Mouse (Mus musculus): ENCODE data around the gene Ccdc47. TPM values are rescaled to one million over a fixed set of nuclear protein-coding genes. Genes with fewer than 3 reads are reported as not detected.

Ccdc47 gene
- polyA plus RNA-seq, 1 experiment from 2014 or later: 73.3 TPM

DNA sequence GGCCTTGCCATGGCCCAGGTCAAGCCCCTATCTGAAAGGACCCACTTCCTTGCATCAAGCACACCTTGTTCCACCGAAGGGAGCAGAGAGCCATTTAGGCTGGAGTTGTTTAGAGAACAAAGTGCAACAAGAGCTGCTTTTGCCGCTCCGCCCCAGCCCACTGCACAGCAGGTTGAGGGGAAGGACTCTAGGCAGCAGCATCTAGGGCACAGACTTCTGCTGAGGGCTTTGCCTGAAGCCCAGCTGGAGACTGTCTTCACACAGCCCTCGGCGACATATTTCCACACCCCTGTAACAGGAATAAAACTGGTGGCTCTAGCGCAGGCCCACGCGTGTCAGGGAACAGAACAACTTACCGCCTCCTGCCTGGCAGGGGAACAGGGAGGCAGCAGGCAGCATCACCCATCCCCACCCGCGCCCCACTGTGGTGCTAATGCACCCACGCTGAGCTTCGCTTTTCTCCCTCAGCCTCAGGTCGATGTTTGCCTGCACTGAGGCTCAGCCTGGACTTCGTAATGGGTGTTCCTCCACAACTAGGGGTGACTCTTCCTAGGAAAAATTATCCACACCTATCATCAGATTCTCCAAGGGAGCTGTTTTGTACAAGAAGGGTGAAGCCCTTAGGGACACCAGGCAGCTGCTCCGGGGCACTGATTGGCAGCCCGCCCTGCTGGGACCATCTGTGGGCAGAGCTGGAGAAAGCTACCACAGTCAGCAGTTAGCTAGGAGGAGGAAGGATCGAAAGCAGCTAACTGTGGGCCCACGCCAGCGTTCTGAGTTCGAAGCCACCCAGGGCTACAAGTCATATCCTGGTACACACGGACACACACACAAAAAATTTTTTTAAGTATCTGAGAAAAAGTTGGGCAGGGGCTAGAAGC, 55.1 kb downstream of the Ccdc47 start, which contains the start of the genes Gm10840 and Limd2:
Gm10840 (plus strand) TSS at position 10 of the 881 bp plus-strand sequence.
Limd2 (minus strand) TSS at position 20 of the 881 bp plus-strand sequence.
- ATAC-seq (replicated peaks; ENCODE audit: low FRiP score) (peak; percentile 5; the same call in 1 of the 2 replicates), DNase-seq (ENCODE audit: low spot score) (no peak)
- peak within 1 kb of the TSS; percentile 72 for H3K9ac ChIP-seq (ENCODE audit: low read depth, low read length)
- peaks cover 21% of the 10 kb centered on the region for H3K4me1 ChIP-seq (replicated peaks; ENCODE audit: control insufficient read depth, insufficient read depth, low read length)
- peaks cover 14% of the 10 kb centered on the region for H3K36me3 ChIP-seq (ENCODE audit: control insufficient read depth, insufficient read depth, low read length)
- WGBS: 41% methylated on average over 22 of the region's 22 CpGs
- peak within 1 kb of the TSS; percentile 91 for H3K4me2 ChIP-seq
- no peaks in the 10 kb centered on the region for H3K9me3 ChIP-seq (ENCODE audit: control insufficient read depth, low read length)
- no peaks in the 10 kb centered on the region for H3K27me3 ChIP-seq (replicated peaks; ENCODE audit: control insufficient read depth, insufficient read depth, low read length)
- H3K4me3 ChIP-seq (ENCODE audit: low read depth, low read length): peak within 1 kb of the TSS; percentile 68
- peak within 1 kb of the TSS; percentile 83 for H3K27ac ChIP-seq (ENCODE audit: low read depth, low read length)

DNA sequence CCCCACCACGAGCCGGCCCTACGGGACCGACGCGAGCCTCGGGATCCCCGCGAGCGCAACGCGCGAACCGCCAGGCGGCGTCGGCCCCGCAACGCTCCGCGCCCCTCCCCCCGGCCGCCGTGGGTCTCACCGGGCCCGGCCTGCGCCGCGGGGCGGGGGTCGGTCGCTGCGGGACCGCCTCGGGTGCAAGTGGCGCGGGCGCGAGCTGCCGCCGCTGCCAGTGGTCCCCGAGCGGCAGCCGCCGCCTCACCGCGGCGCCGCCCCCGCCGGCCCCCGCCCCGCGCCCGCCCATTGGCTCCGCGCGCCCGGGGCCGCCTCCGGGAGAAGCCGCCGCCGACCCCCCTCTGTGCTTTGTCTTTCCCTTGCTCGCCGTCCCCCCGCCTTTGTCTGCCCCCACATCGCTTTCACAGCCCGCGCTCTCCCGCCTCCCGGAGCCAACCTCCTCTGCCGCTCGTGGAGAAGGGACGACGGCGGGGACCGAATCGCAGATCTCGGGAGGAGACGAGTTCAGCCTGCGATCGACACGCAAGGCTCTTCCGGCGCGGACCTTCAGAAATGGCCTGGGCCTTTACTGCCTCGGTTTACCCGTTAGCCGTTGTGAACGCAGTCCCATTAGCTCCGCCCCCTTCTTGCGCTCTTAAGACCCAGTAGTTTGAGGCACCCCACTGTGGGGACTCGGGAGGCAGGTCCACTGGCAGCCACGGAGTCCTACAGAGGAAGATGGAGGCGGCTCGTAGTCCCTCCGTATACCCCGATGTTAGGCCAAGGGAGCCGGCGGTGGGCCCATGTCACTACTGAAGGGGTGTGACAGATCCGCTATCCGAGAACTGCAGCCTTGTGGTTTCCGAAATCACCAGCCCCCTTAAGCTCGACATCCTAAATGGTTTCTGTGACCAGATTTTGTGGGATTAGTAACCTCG, 56.0 kb downstream of the Ccdc47 start:
- under 1% methylated on average over 79 of the region's 106 CpGs for WGBS
- peak overlapping the region; percentile 68 for H3K4me3 ChIP-seq (ENCODE audit: low read depth, low read length)
- H3K36me3 ChIP-seq (ENCODE audit: control insufficient read depth, insufficient read depth, low read length): peaks cover 14% of the 10 kb centered on the region
- H3K27ac ChIP-seq (ENCODE audit: low read depth, low read length): peak overlapping the region; percentile 83
- peaks cover 24% of the 10 kb centered on the region for H3K4me1 ChIP-seq (replicated peaks; ENCODE audit: control insufficient read depth, insufficient read depth, low read length)
- ATAC-seq (replicated peaks; ENCODE audit: low FRiP score): peak; percentile 69
- DNase-seq (ENCODE audit: low spot score): peak; percentile 80
- H3K9me3 ChIP-seq (ENCODE audit: control insufficient read depth, low read length): no peaks in the 10 kb centered on the region
- H3K27me3 ChIP-seq (replicated peaks; ENCODE audit: control insufficient read depth, insufficient read depth, low read length): no peaks in the 10 kb centered on the region
- peak overlapping the region; percentile 91 for H3K4me2 ChIP-seq
- peak overlapping the region; percentile 72 for H3K9ac ChIP-seq (ENCODE audit: low read depth, low read length)

DNA sequence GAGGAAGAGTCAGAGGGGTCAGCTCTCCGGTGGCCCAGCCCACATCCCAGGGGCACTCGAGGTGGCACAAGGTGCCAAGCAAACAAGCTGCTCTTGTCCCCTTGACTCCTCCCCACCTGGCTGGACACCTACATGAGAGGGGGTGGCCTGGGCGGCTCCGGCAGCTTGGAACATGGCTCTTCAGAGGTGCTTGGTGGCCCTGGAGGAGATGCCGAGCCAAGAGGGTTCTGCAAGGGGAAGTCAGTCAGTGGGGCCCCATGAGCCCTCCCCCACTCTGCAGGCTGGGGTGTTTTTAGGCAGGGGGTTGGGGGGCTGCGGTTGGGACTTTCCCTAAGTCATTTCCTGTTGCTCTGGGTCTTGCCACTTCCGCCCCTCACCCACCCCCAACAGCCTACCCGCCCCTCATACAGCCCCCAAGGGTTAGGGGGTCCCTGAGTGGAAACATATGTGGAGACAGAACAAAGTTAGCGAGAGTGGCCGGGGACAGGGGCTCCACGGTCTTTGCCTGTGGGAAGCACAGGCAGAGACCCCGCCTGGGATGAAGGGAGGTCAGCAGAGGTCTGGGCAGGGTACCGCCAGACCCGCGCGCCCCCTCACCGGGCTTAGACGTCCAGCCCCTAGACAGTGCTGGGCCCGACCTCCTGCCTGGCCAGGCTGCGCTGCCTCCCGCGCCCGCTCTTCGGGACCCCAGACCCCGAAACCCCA, 56.8 kb downstream of the Ccdc47 start:
- 2% methylated on average over 23 of the region's 25 CpGs for WGBS
- Histone ChIP-seq H3K9ac (ENCODE audit: low read depth, low read length) (peak overlapping the region; percentile 72), H3K36me3 (ENCODE audit: control insufficient read depth, insufficient read depth, low read length) (peaks cover 16% of the 10 kb centered on the region), H3K27me3 (replicated peaks; ENCODE audit: control insufficient read depth, insufficient read depth, low read length) (no peaks in the 10 kb centered on the region), H3K4me2 (peak overlapping the region; percentile 91), H3K4me3 (ENCODE audit: low read depth, low read length) (peak overlapping the region; percentile 68), H3K27ac (ENCODE audit: low read depth, low read length) (peak overlapping the region; percentile 83), H3K9me3 (ENCODE audit: control insufficient read depth, low read length) (no peaks in the 10 kb centered on the region), H3K4me1 (replicated peaks; ENCODE audit: control insufficient read depth, insufficient read depth, low read length) (peaks cover 24% of the 10 kb centered on the region)
- peak; percentile 65 for DNase-seq (ENCODE audit: low spot score)
- ATAC-seq (replicated peaks; ENCODE audit: low FRiP score): peak; percentile 24

DNA sequence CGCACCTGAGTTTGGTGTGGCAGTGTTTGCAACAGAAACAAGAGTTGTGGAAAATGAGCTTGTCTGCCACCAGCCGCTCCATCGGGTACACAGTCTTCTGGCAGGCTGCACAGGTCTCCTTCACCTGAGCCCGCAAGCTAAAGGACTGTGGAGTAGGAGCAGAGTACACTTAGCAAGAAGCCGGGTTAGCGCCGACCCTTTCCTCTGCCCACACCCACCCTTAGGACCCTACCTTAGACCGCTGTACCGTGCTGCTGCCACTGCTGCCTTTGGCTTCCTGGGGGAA, 57.3 kb downstream of the Ccdc47 start:
- Histone ChIP-seq H3K27me3 (replicated peaks; ENCODE audit: control insufficient read depth, insufficient read depth, low read length) (no peaks in the 10 kb centered on the region), H3K9ac (ENCODE audit: low read depth, low read length) (peak overlapping the region; percentile 72), H3K4me2 (peak overlapping the region; percentile 91), H3K36me3 (ENCODE audit: control insufficient read depth, insufficient read depth, low read length) (peaks cover 16% of the 10 kb centered on the region), H3K27ac (ENCODE audit: low read depth, low read length) (peak overlapping the region; percentile 83), H3K9me3 (ENCODE audit: control insufficient read depth, low read length) (no peaks in the 10 kb centered on the region), H3K4me3 (ENCODE audit: low read depth, low read length) (peak overlapping the region; percentile 68), H3K4me1 (replicated peaks; ENCODE audit: control insufficient read depth, insufficient read depth, low read length) (peaks cover 24% of the 10 kb centered on the region)
- WGBS: 33% methylated on average over 9 of the region's 9 CpGs
- ATAC-seq (replicated peaks; ENCODE audit: low FRiP score): no peak
- no peak for DNase-seq (ENCODE audit: low spot score)

DNA sequence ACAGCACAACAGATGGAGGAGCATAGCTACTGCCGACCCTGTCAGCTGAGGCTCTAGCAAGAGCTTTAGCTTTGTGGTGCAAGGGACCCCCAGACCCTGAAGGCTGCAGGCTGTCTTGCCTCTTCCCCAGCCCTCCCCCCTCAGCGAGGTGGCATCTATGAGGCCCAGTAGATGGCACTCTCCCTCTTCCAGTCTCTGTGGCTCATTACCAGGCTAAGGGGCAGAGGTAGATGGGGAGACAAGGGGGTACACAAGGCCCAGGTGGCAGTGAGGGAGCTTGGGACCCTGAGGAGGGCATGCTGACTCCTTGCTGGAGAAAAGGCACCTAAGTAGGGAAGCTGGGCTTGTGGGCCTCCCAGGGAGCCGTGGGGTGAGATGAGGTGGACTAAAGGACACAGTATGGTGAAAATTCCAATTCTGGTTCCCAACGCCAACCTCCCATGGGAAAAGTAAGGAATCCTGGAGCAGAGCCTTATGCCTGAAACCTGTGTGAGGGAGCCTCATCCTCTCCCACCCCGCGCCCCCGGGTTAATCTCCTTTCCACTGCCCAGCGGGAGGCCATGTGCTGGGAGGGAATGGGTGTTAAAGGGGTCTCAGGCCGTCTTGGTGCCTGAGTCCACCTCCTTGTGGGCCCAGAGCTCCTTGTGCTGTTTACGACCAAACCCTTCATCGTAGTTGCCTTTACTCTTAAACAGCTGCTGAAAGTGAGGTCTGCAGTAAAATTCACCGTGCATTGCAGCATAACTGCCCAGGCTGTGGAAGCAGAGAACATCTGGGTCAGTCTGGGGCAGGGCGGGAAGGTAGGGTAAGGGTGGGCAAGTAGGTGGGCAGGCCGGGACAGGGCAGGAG, 57.8 kb downstream of the Ccdc47 start:
- peak overlapping the region; percentile 83; the same call in 1 of the 2 replicates for H3K27ac ChIP-seq (ENCODE audit: low read depth, low read length)
- peak overlapping the region; percentile 91 for H3K4me2 ChIP-seq
- H3K27me3 ChIP-seq (replicated peaks; ENCODE audit: control insufficient read depth, insufficient read depth, low read length): no peaks in the 10 kb centered on the region
- ATAC-seq (replicated peaks; ENCODE audit: low FRiP score) (no peak), DNase-seq (ENCODE audit: low spot score) (no peak)
- peaks cover 14% of the 10 kb centered on the region for H3K36me3 ChIP-seq (ENCODE audit: control insufficient read depth, insufficient read depth, low read length)
- H3K4me1 ChIP-seq (replicated peaks; ENCODE audit: control insufficient read depth, insufficient read depth, low read length): peaks cover 24% of the 10 kb centered on the region
- peak overlapping the region; percentile 68 for H3K4me3 ChIP-seq (ENCODE audit: low read depth, low read length)
- H3K9me3 ChIP-seq (ENCODE audit: control insufficient read depth, low read length): no peaks in the 10 kb centered on the region
- H3K9ac ChIP-seq (ENCODE audit: low read depth, low read length): peak overlapping the region; percentile 72; the same call in 1 of the 2 replicates
- 54% methylated on average over 14 of the region's 14 CpGs for WGBS

DNA sequence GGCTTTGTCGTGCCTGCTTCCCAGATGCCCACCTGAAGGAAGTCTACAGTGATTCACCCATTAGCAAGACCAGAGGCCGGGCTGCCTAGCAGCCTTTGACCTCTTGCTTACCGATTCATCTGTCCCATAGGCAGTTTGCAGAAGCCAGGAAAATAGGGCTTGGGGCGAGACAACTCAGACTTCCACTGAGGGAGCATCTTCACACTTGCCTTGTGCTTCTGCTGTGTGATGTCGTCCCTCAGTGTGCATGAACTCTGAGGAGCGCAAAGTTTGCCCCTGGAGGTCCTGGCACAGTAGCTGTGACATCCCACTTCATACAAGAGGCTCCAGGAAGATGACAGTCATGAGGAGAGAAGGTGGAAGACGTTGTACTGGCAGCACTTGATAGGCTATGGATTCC, 59.0 kb downstream of the Ccdc47 start:
- DNase-seq (ENCODE audit: low spot score): no peak
- Histone ChIP-seq H3K4me2 (no peak overlapping the region), H3K9me3 (ENCODE audit: control insufficient read depth, low read length) (no peaks in the 10 kb centered on the region), H3K4me1 (replicated peaks; ENCODE audit: control insufficient read depth, insufficient read depth, low read length) (peaks cover 24% of the 10 kb centered on the region), H3K36me3 (ENCODE audit: control insufficient read depth, insufficient read depth, low read length) (peaks cover 13% of the 10 kb centered on the region; the same call in 1 of the 2 replicates), H3K4me3 (ENCODE audit: low read depth, low read length) (no peak overlapping the region), H3K27ac (ENCODE audit: low read depth, low read length) (no peak overlapping the region), H3K9ac (ENCODE audit: low read depth, low read length) (no peak overlapping the region), H3K27me3 (replicated peaks; ENCODE audit: control insufficient read depth, insufficient read depth, low read length) (no peaks in the 10 kb centered on the region)
- 82% methylated on average over 7 of the region's 7 CpGs for WGBS
- no peak for ATAC-seq (replicated peaks; ENCODE audit: low FRiP score)

DNA sequence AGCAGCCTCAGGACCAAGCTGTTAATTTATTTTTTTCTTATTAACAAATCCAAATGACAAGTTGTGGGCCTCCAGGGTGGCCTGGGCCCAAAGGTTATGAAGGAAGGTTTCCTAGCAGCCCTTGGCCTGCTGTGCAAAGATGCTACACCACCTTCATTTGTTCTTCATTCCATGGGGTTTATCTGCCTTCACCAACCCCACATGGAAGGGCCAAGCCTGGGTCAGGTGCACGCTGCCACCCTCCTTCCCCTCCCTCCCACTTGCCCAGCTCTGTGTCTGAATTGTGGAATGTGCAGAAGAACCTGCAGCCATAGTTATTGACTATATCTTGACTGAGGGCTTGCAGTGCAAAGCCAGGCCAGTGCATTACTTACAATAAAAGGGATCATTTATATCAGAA, 59.9 kb downstream of the Ccdc47 start:
- peaks cover 22% of the 10 kb centered on the region for H3K4me1 ChIP-seq (replicated peaks; ENCODE audit: control insufficient read depth, insufficient read depth, low read length)
- H3K9me3 ChIP-seq (ENCODE audit: control insufficient read depth, low read length): no peaks in the 10 kb centered on the region
- H3K27me3 ChIP-seq (replicated peaks; ENCODE audit: control insufficient read depth, insufficient read depth, low read length): no peaks in the 10 kb centered on the region
- ATAC-seq (replicated peaks; ENCODE audit: low FRiP score) (no peak), DNase-seq (ENCODE audit: low spot score) (no peak)
- H3K9ac ChIP-seq (ENCODE audit: low read depth, low read length): no peak overlapping the region
- H3K4me3 ChIP-seq (ENCODE audit: low read depth, low read length): no peak overlapping the region
- H3K36me3 ChIP-seq (ENCODE audit: control insufficient read depth, insufficient read depth, low read length): peaks cover 16% of the 10 kb centered on the region
- no peak overlapping the region for H3K4me2 ChIP-seq
- H3K27ac ChIP-seq (ENCODE audit: low read depth, low read length): no peak overlapping the region
- WGBS: 85% methylated on average over 1 of the region's 1 CpGs

Measured in liver, embryonic 11.5 days (tissue).